Mouse (Mus musculus): Measurements from ENCODE around the gene Rpap2.

DNA sequence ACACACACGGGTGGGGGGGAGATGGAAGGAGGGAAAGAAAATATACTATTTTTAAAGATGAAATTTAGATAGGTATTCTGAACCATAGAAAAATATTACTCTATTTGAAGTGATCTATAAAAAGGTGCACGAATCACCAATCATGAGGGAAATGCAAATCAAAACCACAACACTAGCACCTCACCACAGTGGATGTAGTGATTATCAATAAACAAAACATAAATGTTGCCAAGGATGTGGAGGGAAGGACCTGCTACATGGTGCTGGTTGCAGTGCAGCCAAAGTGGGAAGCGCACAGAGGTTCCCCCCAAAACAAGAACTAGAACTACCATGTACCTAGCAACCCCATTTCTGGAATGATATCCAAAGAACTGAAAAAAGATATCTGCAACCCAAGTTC, 97.8 kb downstream of the Rpap2 start:
- TF ChIP-seq CTCF (IDR thresholded peaks at IDR 0.05; ENCODE audit: low read depth): no peak
- TF ChIP-seq EP300 (IDR thresholded peaks at IDR 0.05; ENCODE audit: low read depth): no peak

Data from liver, embryonic 14.5 days (tissue).